Mouse (Mus musculus): ENCODE results near the gene Gm6812. TPM values are rescaled to one million over a fixed set of nuclear protein-coding genes. Genes with fewer than 3 reads are reported as not detected.
"Not testable (repeated sequence)": the region's sequence is repeated elsewhere in the genome, so short reads cannot be mapped to it uniquely, and the experiment has no call there.

The Gm6812 gene
- polyA plus RNA-seq (2016; fragmentation: Nextera tagmentation; extraction: Ambion mirVana), result not detected in 2 replicates

- H3K4me1 ChIP-seq; H3K27me3 ChIP-seq; H3K4me3 ChIP-seq; ATAC-seq (ENCODE audit: insufficient number of reproducible peaks, insufficient read depth, low FRiP score, low TSS enrichment); H3K9ac ChIP-seq; H3K9me3 ChIP-seq; H3K27ac ChIP-seq; H3K36me3 ChIP-seq; H3K4me2 ChIP-seq (replicated peaks): not testable (repeated sequence)
- WGBS, result 65% methylated on average over 5 of the region's 5 CpGs
Measured at GRCm38 (mm10) chrX:68892953-68893352, at the start of gene Gm6812. TSS of gene Gm6812 (minus strand) at chrX:68893053.

GRCm38 (mm10) chrX:68865145-68865544 lies 27.7 kb downstream of the Gm6812 start:
- H3K27ac ChIP-seq, result no peak overlapping the region
- ATAC-seq (ENCODE audit: insufficient number of reproducible peaks, insufficient read depth, low FRiP score, low TSS enrichment), result no peak
- WGBS, result 39% methylated on average over 2 of the region's 2 CpGs
- H3K27me3 ChIP-seq, result no peaks in the 10 kb centered on the region
- no peaks in the 10 kb centered on the region for H3K4me1 ChIP-seq
- no peaks in the 10 kb centered on the region for H3K36me3 ChIP-seq
- H3K4me2 ChIP-seq (replicated peaks), result no peak overlapping the region
- H3K9me3 ChIP-seq, result no peaks in the 10 kb centered on the region
- H3K4me3 ChIP-seq, result no peak overlapping the region
- H3K9ac ChIP-seq, result no peak overlapping the region

Other genes starting within 250 kb of the Gm6812 start
- 79.6 and 81.2 TPM in 2 replicates for gene Fmr1, start 214.5 kb downstream of the Gm6812 start, polyA plus RNA-seq (2016; fragmentation: Nextera tagmentation; extraction: Ambion mirVana)
- 0.35 TPM in 1 of 2 replicates, not detected in the other for gene Fmr1nb, start 131.2 kb downstream of the Gm6812 start, polyA plus RNA-seq (2016; fragmentation: Nextera tagmentation; extraction: Ambion mirVana)
- gene Gm14698, start 72.0 kb downstream of the Gm6812 start, polyA plus RNA-seq (2016; fragmentation: Nextera tagmentation; extraction: Ambion mirVana), result 2.5 and 3.7 TPM in 2 replicates